Mouse (Mus musculus): ENCODE data around the gene Mc3r. TPM values are rescaled to one million over a fixed set of nuclear protein-coding genes. Genes with fewer than 3 reads are reported as not detected.

Gene Mc3r
- polyA plus RNA-seq (2016; fragmentation: Nextera tagmentation; extraction: Ambion mirVana), result 0.08 TPM in 1 of 2 replicates, not detected in the other

DNA sequence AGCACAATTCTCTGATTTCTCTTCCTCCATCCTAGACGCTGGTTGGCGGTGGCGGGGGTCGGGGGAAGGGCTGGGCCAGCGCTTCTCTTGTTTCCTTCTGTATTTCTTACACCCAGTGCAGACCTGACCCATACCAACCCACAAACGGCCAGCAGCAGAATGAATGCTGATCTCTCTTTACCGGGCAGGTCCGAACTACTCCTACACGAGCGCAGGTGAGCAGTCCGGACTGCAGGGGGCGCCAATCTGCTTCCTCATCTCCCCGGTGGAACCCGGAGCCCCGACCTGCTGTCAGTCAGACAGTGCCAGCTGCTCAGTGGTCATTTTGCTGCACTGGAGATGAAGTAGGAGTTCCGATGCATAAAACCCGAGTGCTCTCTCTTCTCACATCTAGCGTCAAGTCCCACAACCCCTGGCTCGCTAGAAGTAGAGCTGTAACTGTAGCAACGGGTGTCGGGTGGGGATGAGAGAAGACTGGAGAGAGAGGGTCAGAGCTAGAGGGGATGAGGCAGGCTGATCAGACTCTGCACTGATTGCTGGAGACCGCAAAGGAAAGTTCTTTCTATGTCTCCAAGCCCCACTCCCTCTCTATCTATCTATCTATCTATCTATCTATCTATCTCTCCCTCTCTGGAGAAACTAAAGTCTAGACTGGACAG is at the start of gene Mc3r:
TSS of gene Mc3r (plus strand) at position 387 of the 659 bp plus-strand sequence.
- no peak within 1 kb of the TSS for H3K9ac ChIP-seq
- H3K4me1 ChIP-seq, result no peaks in the 10 kb centered on the region
- peaks cover 21% of the 10 kb centered on the region for H3K27me3 ChIP-seq
- no peaks in the 10 kb centered on the region for H3K36me3 ChIP-seq
- H3K4me3 ChIP-seq, result no peak within 1 kb of the TSS
- no peak within 1 kb of the TSS for H3K27ac ChIP-seq
- H3K4me2 ChIP-seq (replicated peaks), result 0 out of 2 replicates have a peak within 1 kb of the TSS, but pooled peaks have one; percentile 7
- H3K9me3 ChIP-seq, result no peaks in the 10 kb centered on the region
- no peak for ATAC-seq (ENCODE audit: insufficient number of reproducible peaks, insufficient read depth, low FRiP score, low TSS enrichment)
- WGBS, result 9% methylated on average over 22 of the region's 22 CpGs

DNA sequence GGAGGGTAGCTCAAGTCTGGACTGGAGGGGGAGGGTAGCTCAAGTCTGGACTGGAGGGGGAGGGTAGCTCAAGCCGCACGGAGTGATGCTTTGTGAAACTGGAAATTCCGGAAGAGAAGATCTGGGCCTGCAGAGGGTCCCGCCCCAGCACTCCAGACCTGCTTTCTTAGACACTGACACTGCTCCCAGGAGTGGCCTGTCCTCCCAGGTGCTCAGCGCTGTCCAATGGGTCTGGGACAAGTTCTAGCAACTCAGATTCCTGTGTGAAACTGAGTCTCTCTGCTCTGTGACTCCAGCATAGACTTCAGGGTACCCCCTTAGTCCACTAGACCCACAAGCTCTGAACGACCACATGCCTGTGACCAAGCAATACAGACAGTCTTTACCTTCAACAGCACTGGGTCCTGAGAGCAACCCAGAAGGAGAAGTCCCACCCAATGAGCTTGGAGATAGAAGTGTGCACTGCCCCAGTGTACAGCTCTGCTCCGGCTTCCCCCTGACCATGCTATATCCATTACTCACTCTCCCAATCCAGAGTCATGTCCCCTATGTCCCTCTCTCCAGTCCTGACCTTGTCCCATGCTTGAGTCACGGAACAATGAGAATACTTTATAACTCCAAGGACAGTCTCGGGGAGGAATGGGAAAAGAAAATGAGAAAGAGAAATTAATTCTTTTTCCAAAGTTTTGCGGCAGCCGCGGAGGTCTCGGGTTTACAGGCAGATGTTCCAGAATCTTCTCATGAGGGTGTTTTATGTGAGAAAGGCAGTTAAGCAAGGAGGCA is 46.1 kb upstream of the Mc3r start:
- no peak overlapping the region for H3K9ac ChIP-seq
- WGBS, result 81% methylated on average over 13 of the region's 13 CpGs
- H3K9me3 ChIP-seq, result no peaks in the 10 kb centered on the region
- H3K27me3 ChIP-seq, result no peaks in the 10 kb centered on the region
- no peak overlapping the region for H3K27ac ChIP-seq
- ATAC-seq (ENCODE audit: insufficient number of reproducible peaks, insufficient read depth, low FRiP score, low TSS enrichment), result no peak
- no peaks in the 10 kb centered on the region for H3K4me1 ChIP-seq
- H3K36me3 ChIP-seq, result no peaks in the 10 kb centered on the region
- H3K4me3 ChIP-seq, result no peak overlapping the region
- no peak overlapping the region for H3K4me2 ChIP-seq (replicated peaks)

DNA sequence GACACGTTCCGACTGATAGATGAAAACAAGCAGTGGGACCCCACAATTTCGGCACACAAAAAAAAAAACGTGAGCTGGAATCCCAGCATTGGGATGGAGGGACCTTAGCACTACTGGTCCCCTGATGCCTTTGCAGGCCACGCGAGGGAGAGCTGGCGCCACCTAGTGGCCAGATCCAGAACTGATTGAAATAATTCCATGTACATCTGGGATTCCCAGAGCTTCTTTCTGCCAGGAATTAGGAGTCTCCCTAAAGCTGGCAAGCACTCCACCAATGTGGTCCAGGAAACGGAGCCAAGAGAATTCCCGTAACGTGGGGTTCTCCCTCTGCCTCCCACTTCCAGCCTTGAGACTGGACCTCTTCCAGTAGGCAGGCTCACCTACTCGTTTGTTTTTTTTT is 41.3 kb upstream of the Mc3r start:
- H3K9ac ChIP-seq, result no peak overlapping the region
- no peak overlapping the region for H3K4me2 ChIP-seq (replicated peaks)
- 10% methylated on average over 11 of the region's 11 CpGs for WGBS
- H3K36me3 ChIP-seq, result no peaks in the 10 kb centered on the region
- H3K9me3 ChIP-seq, result no peaks in the 10 kb centered on the region
- ATAC-seq (ENCODE audit: insufficient number of reproducible peaks, insufficient read depth, low FRiP score, low TSS enrichment), result no peak
- H3K4me1 ChIP-seq, result no peaks in the 10 kb centered on the region
- H3K4me3 ChIP-seq, result no peak overlapping the region
- H3K27me3 ChIP-seq, result no peaks in the 10 kb centered on the region
- H3K27ac ChIP-seq, result no peak overlapping the region

DNA sequence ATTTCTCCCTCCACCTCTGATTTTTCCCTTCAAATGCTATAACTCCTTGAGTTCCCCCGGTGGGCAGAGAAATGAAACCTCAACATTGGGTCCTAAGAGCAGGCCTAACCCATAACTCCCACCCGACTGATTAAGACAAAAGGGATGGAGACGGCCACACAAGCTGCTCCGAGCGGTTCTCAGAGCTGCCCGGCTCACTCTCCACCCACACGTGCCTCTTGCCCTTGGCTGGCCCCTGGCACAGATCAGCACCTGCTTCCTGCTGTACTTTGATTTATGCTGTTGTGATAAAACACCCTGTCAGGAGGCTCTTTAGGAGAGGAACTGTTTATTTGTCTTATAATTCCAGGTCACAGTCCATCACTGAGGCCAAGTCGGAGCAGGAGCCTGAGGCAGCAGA is 34.8 kb upstream of the Mc3r start:
- Histone ChIP-seq H3K9me3 (no peaks in the 10 kb centered on the region), H3K4me2 (replicated peaks) (no peak overlapping the region), H3K27me3 (no peaks in the 10 kb centered on the region), H3K4me1 (no peaks in the 10 kb centered on the region), H3K9ac (no peak overlapping the region), H3K36me3 (no peaks in the 10 kb centered on the region), H3K27ac (no peak overlapping the region), H3K4me3 (no peak overlapping the region)
- no peak for ATAC-seq (ENCODE audit: insufficient number of reproducible peaks, insufficient read depth, low FRiP score, low TSS enrichment)
- 81% methylated on average over 8 of the region's 8 CpGs for WGBS

GRCm38 (mm10) chr2:172214336-172214735 is 34.0 kb upstream of the Mc3r start:
- Histone ChIP-seq H3K27me3 (no peaks in the 10 kb centered on the region), H3K9ac (no peak overlapping the region), H3K4me2 (replicated peaks) (no peak overlapping the region), H3K36me3 (no peaks in the 10 kb centered on the region), H3K4me3 (no peak overlapping the region), H3K9me3 (no peaks in the 10 kb centered on the region), H3K27ac (no peak overlapping the region), H3K4me1 (no peaks in the 10 kb centered on the region)
- ATAC-seq (ENCODE audit: insufficient number of reproducible peaks, insufficient read depth, low FRiP score, low TSS enrichment), result no peak
- 82% methylated on average over 5 of the region's 5 CpGs for WGBS

DNA sequence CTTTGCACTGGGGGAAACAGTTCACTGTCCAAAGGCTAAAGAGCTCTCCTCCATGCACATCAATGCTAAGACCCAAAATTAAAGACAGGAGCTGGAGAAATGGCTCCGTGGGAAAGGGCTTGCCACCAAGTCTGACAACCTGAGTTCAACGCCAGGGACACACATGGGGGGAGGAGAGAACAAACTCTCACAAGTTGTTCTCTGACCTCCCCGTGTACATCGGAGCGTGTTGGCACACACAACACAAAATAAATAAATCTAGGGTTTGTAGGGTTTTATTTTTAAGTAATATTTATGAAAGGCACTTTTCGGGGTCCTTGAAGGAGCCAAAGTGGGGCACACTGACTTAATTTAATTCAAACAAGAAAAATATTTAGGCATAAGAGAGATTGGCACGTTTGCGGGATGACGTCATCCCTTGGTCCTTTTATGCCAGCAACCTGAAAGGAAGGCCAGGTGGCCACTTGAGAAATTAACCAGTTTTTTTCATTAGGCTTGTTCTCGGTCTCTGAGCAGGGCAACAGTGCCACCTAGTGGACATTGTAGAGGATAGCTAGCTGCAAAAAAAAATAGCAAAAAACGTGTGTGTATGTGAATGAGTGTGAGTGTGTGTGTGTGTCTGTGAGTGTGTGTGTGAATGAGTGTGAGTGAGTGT is 32.7 kb upstream of the Mc3r start:
- no peaks in the 10 kb centered on the region for H3K27me3 ChIP-seq
- no peak overlapping the region for H3K9ac ChIP-seq
- H3K4me1 ChIP-seq, result no peaks in the 10 kb centered on the region
- H3K9me3 ChIP-seq, result no peaks in the 10 kb centered on the region
- H3K36me3 ChIP-seq, result no peaks in the 10 kb centered on the region
- H3K27ac ChIP-seq, result 0 out of 2 replicates have a peak overlapping the region, but pooled peaks have one; percentile 9
- WGBS, result 32% methylated on average over 11 of the region's 11 CpGs
- no peak overlapping the region for H3K4me3 ChIP-seq
- ATAC-seq (ENCODE audit: insufficient number of reproducible peaks, insufficient read depth, low FRiP score, low TSS enrichment), result no peak
- no peak overlapping the region for H3K4me2 ChIP-seq (replicated peaks)

GRCm38 (mm10) chr2:172216163-172216915 is 32.0 kb upstream of the Mc3r start:
- Histone ChIP-seq H3K9ac (no peak overlapping the region), H3K4me1 (no peaks in the 10 kb centered on the region), H3K9me3 (no peaks in the 10 kb centered on the region), H3K27me3 (no peaks in the 10 kb centered on the region), H3K27ac (no peak overlapping the region), H3K36me3 (no peaks in the 10 kb centered on the region), H3K4me2 (replicated peaks) (no peak overlapping the region), H3K4me3 (no peak overlapping the region)
- ATAC-seq (ENCODE audit: insufficient number of reproducible peaks, insufficient read depth, low FRiP score, low TSS enrichment), result no peak
- 62% methylated on average over 17 of the region's 17 CpGs for WGBS

DNA sequence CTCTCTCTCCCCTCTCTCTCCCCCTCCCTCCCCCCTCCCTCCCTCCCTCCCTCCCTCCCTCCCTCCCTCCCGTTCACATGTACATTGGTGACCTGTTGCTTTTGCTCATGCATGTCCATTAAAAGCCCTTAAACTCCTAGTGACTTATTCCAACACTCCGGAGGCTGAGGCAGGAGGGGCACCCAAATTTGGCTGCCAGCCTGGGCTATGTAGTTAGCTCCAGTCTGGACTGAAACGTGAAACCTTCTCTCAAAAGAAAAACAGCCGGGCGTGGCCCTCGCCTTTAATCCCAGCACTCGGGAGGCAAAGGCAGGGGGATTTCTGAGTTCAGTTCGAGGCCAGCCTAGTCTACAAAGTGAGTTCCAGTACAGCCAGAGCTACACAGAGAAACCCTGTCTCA is 30.4 kb upstream of the Mc3r start:
- Histone ChIP-seq H3K9ac (no peak overlapping the region), H3K4me2 (replicated peaks) (no peak overlapping the region), H3K4me3 (no peak overlapping the region), H3K36me3 (no peaks in the 10 kb centered on the region), H3K4me1 (no peaks in the 10 kb centered on the region), H3K27ac (no peak overlapping the region), H3K27me3 (0 out of 2 replicates have a peak, but pooled peaks cover 2% of the 10 kb centered on the region), H3K9me3 (no peaks in the 10 kb centered on the region)
- 65% methylated on average over 7 of the region's 8 CpGs for WGBS
- ATAC-seq (ENCODE audit: insufficient number of reproducible peaks, insufficient read depth, low FRiP score, low TSS enrichment), result no peak

DNA sequence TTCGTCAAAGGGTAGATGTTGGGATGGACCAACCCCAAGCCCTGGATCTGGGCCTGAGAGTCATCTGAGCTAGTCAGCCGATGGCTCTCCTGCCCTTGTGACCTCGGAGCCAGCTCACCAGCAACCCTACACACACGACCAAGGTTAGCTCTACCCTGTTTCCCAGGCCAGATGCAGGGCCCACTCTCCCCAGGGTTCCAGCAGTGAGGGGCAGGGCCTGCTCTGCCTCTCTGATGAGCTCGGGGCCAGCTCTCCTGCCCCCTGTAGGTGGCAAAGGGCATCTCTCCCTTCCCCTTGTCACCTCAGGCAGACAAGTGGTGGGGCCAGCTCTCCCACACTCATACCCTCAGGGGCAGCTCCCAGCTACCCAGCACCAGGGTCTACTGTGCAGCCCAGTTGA is 29.1 kb upstream of the Mc3r start:
- Histone ChIP-seq H3K9ac (no peak overlapping the region), H3K27ac (no peak overlapping the region), H3K27me3 (0 out of 2 replicates have a peak, but pooled peaks cover 2% of the 10 kb centered on the region), H3K4me1 (no peaks in the 10 kb centered on the region), H3K4me2 (replicated peaks) (no peak overlapping the region), H3K36me3 (no peaks in the 10 kb centered on the region), H3K9me3 (no peaks in the 10 kb centered on the region), H3K4me3 (no peak overlapping the region)
- 43% methylated on average over 5 of the region's 5 CpGs for WGBS
- no peak for ATAC-seq (ENCODE audit: insufficient number of reproducible peaks, insufficient read depth, low FRiP score, low TSS enrichment)

- Histone ChIP-seq H3K9me3 (no peaks in the 10 kb centered on the region), H3K36me3 (no peaks in the 10 kb centered on the region), H3K27ac (no peak overlapping the region), H3K27me3 (0 out of 2 replicates have a peak, but pooled peaks cover 2% of the 10 kb centered on the region), H3K4me1 (no peaks in the 10 kb centered on the region), H3K4me3 (no peak overlapping the region), H3K4me2 (replicated peaks) (no peak overlapping the region; the same call in 1 of the 2 replicates), H3K9ac (no peak overlapping the region)
- 7% methylated on average over 16 of the region's 16 CpGs for WGBS
- no peak for ATAC-seq (ENCODE audit: insufficient number of reproducible peaks, insufficient read depth, low FRiP score, low TSS enrichment)
Measured at GRCm38 (mm10) chr2:172221656-172222393, 26.5 kb upstream of the Mc3r start.

DNA sequence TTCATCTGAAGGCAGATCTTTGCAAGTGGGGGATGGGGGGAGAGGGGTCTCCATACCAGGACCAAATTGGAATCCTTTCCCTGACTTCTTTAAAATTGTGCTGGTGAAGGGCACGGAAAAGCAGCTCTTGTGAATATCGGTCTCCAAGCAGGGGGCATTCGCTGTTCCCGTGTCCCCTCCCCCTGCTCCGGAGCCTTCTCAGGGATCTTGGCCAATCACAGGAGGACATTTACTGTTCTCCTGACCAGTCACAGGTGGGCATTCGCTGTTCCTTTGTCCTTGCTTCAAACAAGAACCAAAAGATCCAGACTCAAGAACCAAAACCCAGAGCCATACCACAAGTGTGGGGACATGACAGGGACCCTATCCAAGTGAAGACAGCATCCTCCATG is 25.9 kb upstream of the Mc3r start:
- Histone ChIP-seq H3K4me3 (no peak overlapping the region), H3K36me3 (no peaks in the 10 kb centered on the region), H3K9ac (no peak overlapping the region), H3K27ac (no peak overlapping the region), H3K27me3 (0 out of 2 replicates have a peak, but pooled peaks cover 2% of the 10 kb centered on the region), H3K9me3 (no peaks in the 10 kb centered on the region), H3K4me1 (no peaks in the 10 kb centered on the region), H3K4me2 (replicated peaks) (no peak overlapping the region)
- no peak for ATAC-seq (ENCODE audit: insufficient number of reproducible peaks, insufficient read depth, low FRiP score, low TSS enrichment)
- WGBS, result 14% methylated on average over 6 of the region's 6 CpGs

Measured in embryonic facial prominence, embryonic 12.5 days (tissue).